In the genomic region with DNA sequence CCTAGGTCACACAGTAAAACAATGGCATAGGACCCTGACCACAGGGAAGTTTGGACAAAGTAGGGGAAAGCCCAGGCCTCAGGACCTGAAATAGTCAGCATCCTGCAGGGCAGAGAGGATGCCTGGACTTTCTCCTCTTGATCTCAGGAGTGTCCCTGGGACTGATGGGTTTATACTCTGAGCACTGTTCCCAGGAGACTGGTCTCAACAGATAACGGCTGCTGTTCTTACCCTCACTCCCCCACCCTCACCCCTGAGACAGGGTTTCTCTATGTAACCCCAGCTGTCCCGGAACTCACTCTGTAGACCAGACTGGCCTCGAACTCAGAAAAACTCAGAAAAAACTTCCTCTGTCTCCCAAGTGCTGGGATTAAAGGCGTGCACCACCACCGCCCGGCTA, we compare ENCODE assay signal across 23 mouse cellular contexts. TPM values are rescaled to one million over a fixed set of nuclear protein-coding genes. Genes with fewer than 3 reads are reported as not detected.
DNase-seq lines count a peak whose midpoint lies in the region; ATAC-seq and TF ChIP-seq lines count a peak whose summit lies in the region.
"Had no signal": no experiment of that assay in that cellular context is flagged by ENCODE, and none has a peak within 500 bp of the region (broad histone marks: within the 10 kb centered on the region; RNA-seq: fewer than 3 reads in every experiment).

No protein-coding gene starts in this region.

- no peaks in the 10 kb centered on the region for H3K27me3 ChIP-seq in liver, embryonic 11.5 days (replicated peaks; ENCODE audit: control insufficient read depth, insufficient read depth, low read length)
- no peaks in the 10 kb centered on the region for H3K27me3 ChIP-seq in liver, postnatal 0 days (ENCODE audit: insufficient read depth, low read length)
- H3K27me3 ChIP-seq in liver, embryonic 12.5 days (replicated peaks): peaks cover 28% of the 10 kb centered on the region
- peaks cover 9% of the 10 kb centered on the region; the same call in 1 of the 2 replicates for H3K27me3 ChIP-seq in liver, embryonic 13.5 days
- no peaks in the 10 kb centered on the region for H3K27me3 ChIP-seq in liver, embryonic 14.5 days (ENCODE audit: control insufficient read depth, insufficient read depth, low read length)
- H3K27me3 ChIP-seq: CH12.LX, Patski had no signal

- H3K4me1 ChIP-seq in liver, embryonic 11.5 days (replicated peaks; ENCODE audit: control insufficient read depth, insufficient read depth, low read length): peaks cover 16% of the 10 kb centered on the region
- H3K4me1 ChIP-seq in liver, postnatal 0 days (ENCODE audit: insufficient read depth): 0 out of 2 replicates have a peak, but pooled peaks cover 2% of the 10 kb centered on the region
- H3K4me1 ChIP-seq in liver, embryonic 12.5 days: peaks cover 58% of the 10 kb centered on the region
- H3K4me1 ChIP-seq in liver, embryonic 13.5 days (replicated peaks): peaks cover 39% of the 10 kb centered on the region
- H3K4me1 ChIP-seq in liver, embryonic 14.5 days (replicated peaks; ENCODE audit: control insufficient read depth in 2 of 2, insufficient read depth in 2 of 2, low read length in 1 of 2): peaks cover 4 to 12% of the 10 kb centered on the region in 2 experiments; a peak in 3 of 4 replicates

- no peak overlapping the region for H3K4me3 ChIP-seq in liver, embryonic 11.5 days (ENCODE audit: low read depth, low read length)
- H3K4me3 ChIP-seq in liver, postnatal 0 days (ENCODE audit: low read depth, low read length): no peak overlapping the region
- no peak overlapping the region for H3K4me3 ChIP-seq in liver, embryonic 12.5 days
- no peak overlapping the region for H3K4me3 ChIP-seq in liver, embryonic 13.5 days (replicated peaks)
- H3K4me3 ChIP-seq in liver, embryonic 14.5 days (ENCODE audit: insufficient read depth in 1 of 2, low read depth in 2 of 2, low read length in 2 of 2): no peak overlapping the region

- no peak overlapping the region for H3K9ac ChIP-seq in liver, embryonic 11.5 days (ENCODE audit: low read depth, low read length)
- H3K9ac ChIP-seq in liver, postnatal 0 days (replicated peaks): no peak overlapping the region
- no peak overlapping the region; the same call in 1 of the 2 replicates for H3K9ac ChIP-seq in liver, embryonic 12.5 days
- H3K9ac ChIP-seq in liver, embryonic 13.5 days: no peak overlapping the region
- H3K9ac ChIP-seq in liver, embryonic 14.5 days (replicated peaks): no peak overlapping the region

- H3K4me2 ChIP-seq in liver, embryonic 11.5 days: no peak overlapping the region
- H3K4me2 ChIP-seq in liver, postnatal 0 days (ENCODE audit: low read depth, low read length): no peak overlapping the region
- H3K4me2 ChIP-seq in liver, embryonic 12.5 days: no peak overlapping the region
- no peak overlapping the region for H3K4me2 ChIP-seq in liver, embryonic 13.5 days
- no peak overlapping the region for H3K4me2 ChIP-seq in liver, embryonic 14.5 days (ENCODE audit: low read depth)

- H3K9me3 ChIP-seq in liver, embryonic 11.5 days (ENCODE audit: control insufficient read depth, low read length): no peaks in the 10 kb centered on the region
- no peaks in the 10 kb centered on the region for H3K9me3 ChIP-seq in liver, postnatal 0 days (ENCODE audit: low read length)
- no peaks in the 10 kb centered on the region for H3K9me3 ChIP-seq in liver, embryonic 12.5 days (replicated peaks)
- H3K9me3 ChIP-seq in liver, embryonic 13.5 days (replicated peaks): no peaks in the 10 kb centered on the region
- H3K9me3 ChIP-seq in liver, embryonic 14.5 days (ENCODE audit: control insufficient read depth, low read length): no peaks in the 10 kb centered on the region
- H3K9me3 ChIP-seq: G1E had no signal

- TF ChIP-seq EP300 in liver, postnatal 0 days (IDR thresholded peaks at IDR 0.05; ENCODE audit: low read depth): no peak
- TF ChIP-seq EP300 in liver, embryonic 14.5 days (IDR thresholded peaks at IDR 0.05; ENCODE audit: low read depth): no peak

- 68% methylated on average over 6 of the region's 6 CpGs for WGBS in liver, embryonic 11.5 days
- 73% methylated on average over 6 of the region's 6 CpGs for WGBS in liver, postnatal 0 days (ENCODE audit: insufficient replicate concordance)
- 63% methylated on average over 6 of the region's 6 CpGs for WGBS in liver, embryonic 12.5 days (ENCODE audit: insufficient replicate concordance)
- 61% methylated on average over 6 of the region's 6 CpGs for WGBS in liver, embryonic 13.5 days (ENCODE audit: insufficient replicate concordance)
- 55% methylated on average over 6 of the region's 6 CpGs for WGBS in liver, embryonic 14.5 days (ENCODE audit: insufficient replicate concordance)

- 0 out of 2 replicates have a peak, but pooled peaks have one; percentile 37 for ATAC-seq in liver, embryonic 11.5 days (replicated peaks; ENCODE audit: low FRiP score)
- no peak for ATAC-seq in liver, postnatal 0 days
- peak; percentile 64 for ATAC-seq in liver, embryonic 12.5 days
- ATAC-seq in liver, embryonic 13.5 days (ENCODE audit: low read depth): peak; percentile 70
- 0 out of 2 replicates have a peak, but pooled peaks have one; percentile 31 for ATAC-seq in liver, embryonic 14.5 days (ENCODE audit: insufficient read depth)
- ATAC-seq: activated CD4-positive, CD25-positive, alpha-beta regulatory T cell, adult 4 months; CD4-positive, CD25-positive, alpha-beta regulatory T cell, adult 4 months; Patski had no signal

- no peak for TF ChIP-seq CTCF in liver, postnatal 0 days (IDR thresholded peaks at IDR 0.05; ENCODE audit: low read depth)
- TF ChIP-seq CTCF in liver, embryonic 14.5 days (IDR thresholded peaks at IDR 0.05; ENCODE audit: low read depth): no peak

- no peak overlapping the region for H3K27ac ChIP-seq in liver, embryonic 11.5 days (ENCODE audit: low read depth, low read length)
- H3K27ac ChIP-seq in liver, postnatal 0 days (ENCODE audit: low read depth): no peak overlapping the region
- no peak overlapping the region for H3K27ac ChIP-seq in liver, embryonic 12.5 days
- H3K27ac ChIP-seq in liver, embryonic 13.5 days: no peak overlapping the region
- no peak overlapping the region for H3K27ac ChIP-seq in liver, embryonic 14.5 days

- no peaks in the 10 kb centered on the region for H3K36me3 ChIP-seq in liver, embryonic 11.5 days (ENCODE audit: control insufficient read depth, insufficient read depth, low read length)
- H3K36me3 ChIP-seq in liver, postnatal 0 days (replicated peaks; ENCODE audit: insufficient read depth, low read length): no peaks in the 10 kb centered on the region
- no peaks in the 10 kb centered on the region for H3K36me3 ChIP-seq in liver, embryonic 12.5 days
- no peaks in the 10 kb centered on the region for H3K36me3 ChIP-seq in liver, embryonic 13.5 days
- H3K36me3 ChIP-seq in liver, embryonic 14.5 days (replicated peaks; ENCODE audit: control insufficient read depth, insufficient read depth, low read depth): no peaks in the 10 kb centered on the region
- H3K36me3 ChIP-seq: G1E had no signal

- no peak for DNase-seq in liver, embryonic 11.5 days (ENCODE audit: low spot score)
- no peak for DNase-seq in liver, postnatal 0 days
- DNase-seq in liver: no peak
- no peak for DNase-seq in liver, embryonic 13.5 days
- no peak for DNase-seq in liver, embryonic 14.5 days (ENCODE audit: low read depth in 3 of 3, low spot score in 3 of 3)
- DNase-seq in retina, postnatal 1 day: no peak
- DNase-seq in thymus, postnatal 10 days (ENCODE audit: low spot score in 2 of 2): no peak
- DNase-seq: adrenal gland, adult 2 months; adrenal gland, adult 8-10 months; adrenal gland, postnatal 10 days; adrenal gland, postnatal 14 days; adrenal gland, postnatal 25 days; adrenal gland, postnatal 36 days; B cell, adult 2 months; cerebellum, adult 11 months; cerebellum, adult 11-12 months had no signal

RNA-seq across cellular contexts. Expression of a gene that starts 1.9 kb away (rescaled TPM):
- polyA plus RNA-seq in liver, embryonic 11.5 days (2014; fragmentation: Nextera tagmentation; extraction: Ambion mirVana): 0.62 and 1.3 TPM in 2 replicates
- 0.31 TPM in 1 of 2 replicates, not detected in the other for polyA plus RNA-seq in liver, postnatal 0 days (2015; fragmentation: Nextera tagmentation; extraction: Ambion mirVana)
- polyA plus RNA-seq in liver, embryonic 12.5 days (2016; fragmentation: Nextera tagmentation; extraction: Ambion mirVana): 0.36 TPM in 1 of 2 replicates, not detected in the other
- polyA plus RNA-seq in liver, embryonic 13.5 days (2015; fragmentation: Nextera tagmentation; extraction: Ambion mirVana): 0.36 and 0.48 TPM in 2 replicates
- polyA plus RNA-seq in liver, embryonic 14.5 days (2012; rRNA removed): 0.11 and 0.34 TPM in 2 replicates
- not detected in 2 replicates for polyA plus RNA-seq in liver, embryonic 14.5 days (2014; fragmentation: Nextera tagmentation; extraction: Ambion mirVana)
- polyA plus RNA-seq: adrenal gland, adult 2 months; brain, embryonic 14.5 days; CD4-positive, CD25-positive, alpha-beta regulatory T cell, adult 4 months; G1E had no signal

RNA-seq across cellular contexts. Expression of a gene that starts 29.7 kb away (rescaled TPM):
- polyA plus RNA-seq in liver, embryonic 11.5 days (2014; fragmentation: Nextera tagmentation; extraction: Ambion mirVana): 82.2 and 82.9 TPM in 2 replicates
- 65.6 and 66.1 TPM in 2 replicates for polyA plus RNA-seq in liver, postnatal 0 days (2015; fragmentation: Nextera tagmentation; extraction: Ambion mirVana)
- 55.1 and 57.2 TPM in 2 replicates for polyA plus RNA-seq in liver, embryonic 12.5 days (2016; fragmentation: Nextera tagmentation; extraction: Ambion mirVana)
- polyA plus RNA-seq in liver, embryonic 13.5 days (2015; fragmentation: Nextera tagmentation; extraction: Ambion mirVana): 51.4 and 51.5 TPM in 2 replicates
- 38.5 and 39.8 TPM in 2 replicates for polyA plus RNA-seq in liver, embryonic 14.5 days (2012; rRNA removed)
- 44.3 and 48.9 TPM in 2 replicates for polyA plus RNA-seq in liver, embryonic 14.5 days (2014; fragmentation: Nextera tagmentation; extraction: Ambion mirVana)

RNA-seq across cellular contexts. Expression of a gene that starts 29.8 kb away (rescaled TPM):
- polyA plus RNA-seq in liver, embryonic 11.5 days (2014; fragmentation: Nextera tagmentation; extraction: Ambion mirVana): 94.8 and 99.5 TPM in 2 replicates
- 36.5 and 39.4 TPM in 2 replicates for polyA plus RNA-seq in liver, postnatal 0 days (2015; fragmentation: Nextera tagmentation; extraction: Ambion mirVana)
- 80.9 and 83.4 TPM in 2 replicates for polyA plus RNA-seq in liver, embryonic 12.5 days (2016; fragmentation: Nextera tagmentation; extraction: Ambion mirVana)
- polyA plus RNA-seq in liver, embryonic 13.5 days (2015; fragmentation: Nextera tagmentation; extraction: Ambion mirVana): 66.7 and 68.0 TPM in 2 replicates
- 20.4 and 23.7 TPM in 2 replicates for polyA plus RNA-seq in liver, embryonic 14.5 days (2012; rRNA removed)
- polyA plus RNA-seq in liver, embryonic 14.5 days (2014; fragmentation: Nextera tagmentation; extraction: Ambion mirVana): 38.4 and 46.3 TPM in 2 replicates

RNA-seq across cellular contexts. Expression of a gene that starts 36.6 kb away (rescaled TPM):
- polyA plus RNA-seq in liver, embryonic 11.5 days (2014; fragmentation: Nextera tagmentation; extraction: Ambion mirVana): 0.53 and 0.78 TPM in 2 replicates
- polyA plus RNA-seq in liver, postnatal 0 days (2015; fragmentation: Nextera tagmentation; extraction: Ambion mirVana): 0.47 and 0.79 TPM in 2 replicates
- 0.45 and 0.49 TPM in 2 replicates for polyA plus RNA-seq in liver, embryonic 12.5 days (2016; fragmentation: Nextera tagmentation; extraction: Ambion mirVana)
- polyA plus RNA-seq in liver, embryonic 13.5 days (2015; fragmentation: Nextera tagmentation; extraction: Ambion mirVana): 0.39 and 0.40 TPM in 2 replicates
- polyA plus RNA-seq in liver, embryonic 14.5 days (2012; rRNA removed): 0.11 and 0.12 TPM in 2 replicates
- polyA plus RNA-seq in liver, embryonic 14.5 days (2014; fragmentation: Nextera tagmentation; extraction: Ambion mirVana): 0.33 and 0.34 TPM in 2 replicates
- polyA plus RNA-seq: activated CD4-positive, CD25-positive, alpha-beta regulatory T cell, adult 4 months; CD4-positive, CD25-positive, alpha-beta regulatory T cell, adult 4 months; G1E had no signal

RNA-seq across cellular contexts. Expression of a gene that starts 48.9 kb away (rescaled TPM):
- polyA plus RNA-seq in liver, embryonic 11.5 days (2014; fragmentation: Nextera tagmentation; extraction: Ambion mirVana): 162 and 172 TPM in 2 replicates
- 50.6 and 52.1 TPM in 2 replicates for polyA plus RNA-seq in liver, postnatal 0 days (2015; fragmentation: Nextera tagmentation; extraction: Ambion mirVana)
- 107 and 112 TPM in 2 replicates for polyA plus RNA-seq in liver, embryonic 12.5 days (2016; fragmentation: Nextera tagmentation; extraction: Ambion mirVana)
- 94.5 and 95.3 TPM in 2 replicates for polyA plus RNA-seq in liver, embryonic 13.5 days (2015; fragmentation: Nextera tagmentation; extraction: Ambion mirVana)
- 51.6 and 54.4 TPM in 2 replicates for polyA plus RNA-seq in liver, embryonic 14.5 days (2012; rRNA removed)
- polyA plus RNA-seq in liver, embryonic 14.5 days (2014; fragmentation: Nextera tagmentation; extraction: Ambion mirVana): 73.5 and 82.2 TPM in 2 replicates
